Mouse (Mus musculus) neural tube, embryonic 11.5 days (tissue): ENCODE data around the gene Mtrex. TPM values are rescaled to one million over a fixed set of nuclear protein-coding genes. Genes with fewer than 3 reads are reported as not detected.
A peak's percentile ranks its signal among the peaks of the same experiment; 100 is the strongest.

Source experiments
- ATAC-seq: fragments of 200-750 bp; cut with Nextera tagmentation; 2 replicates; pipeline ENCODE4 v1.8.0; 2017; ENCODE audit warnings: moderate number of reproducible peaks, mild to moderate bottlenecking, moderate TSS enrichment, moderate library complexity; ENCODE audit not compliant: insufficient read depth, low FRiP score, low TSS enrichment
- DNase-seq: peaks from one replicate; pipeline ENCODE4 v3.0.0-alpha.2; 2015; ENCODE audit warnings: low spot score
- H3K27ac ChIP-seq: fragments of 300-500 bp; sonication (generic); 2 replicates; pipeline ENCODE4 v1.5.1; 2014; ENCODE audit warnings: low read depth, mild to moderate bottlenecking, low read length
- H3K27me3 ChIP-seq: fragments of 300-500 bp; sonication (generic); 2 replicates; pipeline ENCODE4 v1.6.1; 2014; ENCODE audit warnings: mild to moderate bottlenecking, low read length, mixed read lengths; ENCODE audit not compliant: control insufficient read depth, insufficient read depth
- H3K36me3 ChIP-seq: fragments of 300-500 bp; sonication (generic); 2 replicates; pipeline ENCODE4 v1.6.1; 2014; ENCODE audit warnings: mild to moderate bottlenecking, low read length, moderate library complexity, mixed read lengths; ENCODE audit not compliant: control insufficient read depth, insufficient read depth
- H3K4me1 ChIP-seq: fragments of 300-500 bp; sonication (generic); 2 replicates; pipeline ENCODE4 v1.6.1; 2014; ENCODE audit warnings: low read length, mixed read lengths; ENCODE audit not compliant: control insufficient read depth, insufficient read depth
- H3K4me2 ChIP-seq: fragments of 300-500 bp; sonication (generic); 2 replicates; pipeline ENCODE4 v1.6.1; 2014; ENCODE audit warnings: low read depth, mild to moderate bottlenecking, moderate library complexity
- H3K4me3 ChIP-seq: fragments of 300-500 bp; sonication (generic); 2 replicates; pipeline ENCODE4 v1.5.1; 2014; ENCODE audit warnings: low read depth, low read length
- H3K9ac ChIP-seq: fragments of 300-500 bp; sonication (generic); 2 replicates; pipeline ENCODE4 v1.6.1; 2014; ENCODE audit warnings: mild to moderate bottlenecking, low read length
- H3K9me3 ChIP-seq: fragments of 300-500 bp; sonication (generic); 2 replicates; pipeline ENCODE4 v1.6.1; 2016; ENCODE audit warnings: low read length; ENCODE audit not compliant: control insufficient read depth
- WGBS: fragments of 180-500 bp; shearing (Covaris S2); extraction: QIAGEN DNeasy Blood & Tissue Kit; methylation state at CpG from one replicate; pipeline ENCODE4 v1.1.7; 2014; 5-methylcytosine and 5-hydroxymethylcytosine counted together
- polyA plus RNA-seq: library from polyadenylated mRNA; unstranded; fragments of >200 nt; fragmentation: Nextera tagmentation; extraction: Ambion mirVana; gene quantifications from 2 replicates; pipeline ENCODE4 v1.2.1, GENCODE M21; 2014

The Mtrex gene
- polyA plus RNA-seq, 1 experiment from 2014 or later: 105 TPM

GRCm38 (mm10) chr13:112840241-112841087 lies 86.7 kb downstream of the Mtrex start:
- H3K4me1 ChIP-seq: no peaks in the 10 kb centered on the region
- DNase-seq (no peak), ATAC-seq (no peak)
- H3K4me2 ChIP-seq: no peak overlapping the region
- 93% methylated on average over 16 of the region's 16 CpGs for WGBS
- H3K27ac ChIP-seq: no peak overlapping the region
- no peak overlapping the region for H3K9ac ChIP-seq
- H3K9me3 ChIP-seq: no peaks in the 10 kb centered on the region
- no peaks in the 10 kb centered on the region for H3K36me3 ChIP-seq
- no peaks in the 10 kb centered on the region for H3K27me3 ChIP-seq
- H3K4me3 ChIP-seq: no peak overlapping the region

GRCm38 (mm10) chr13:112838562-112839232 lies 88.5 kb downstream of the Mtrex start:
- Histone ChIP-seq H3K4me1 (no peaks in the 10 kb centered on the region), H3K4me3 (no peak overlapping the region), H3K27me3 (no peaks in the 10 kb centered on the region), H3K9ac (no peak overlapping the region), H3K4me2 (no peak overlapping the region), H3K27ac (no peak overlapping the region), H3K36me3 (no peaks in the 10 kb centered on the region), H3K9me3 (no peaks in the 10 kb centered on the region)
- DNase-seq (no peak), ATAC-seq (no peak)
- 90% methylated on average over 6 of the region's 6 CpGs for WGBS

GRCm38 (mm10) chr13:112837621-112838155 lies 89.5 kb downstream of the Mtrex start:
- WGBS: 87% methylated on average over 9 of the region's 9 CpGs

GRCm38 (mm10) chr13:112836951-112837350 lies 90.2 kb downstream of the Mtrex start:
- DNase-seq (no peak), ATAC-seq (no peak)
- no peaks in the 10 kb centered on the region for H3K27me3 ChIP-seq
- H3K9me3 ChIP-seq: no peaks in the 10 kb centered on the region
- H3K4me1 ChIP-seq: no peaks in the 10 kb centered on the region; the same call in 1 of the 2 replicates
- no peak overlapping the region for H3K27ac ChIP-seq
- H3K36me3 ChIP-seq: no peaks in the 10 kb centered on the region
- H3K4me3 ChIP-seq: no peak overlapping the region
- 79% methylated on average over 2 of the region's 2 CpGs for WGBS
- no peak overlapping the region for H3K4me2 ChIP-seq
- H3K9ac ChIP-seq: no peak overlapping the region

More at GRCm38 (mm10) chr13:112837621-112838155, 89.5 kb downstream of the Mtrex start:
- Histone ChIP-seq H3K4me2 (no peak overlapping the region), H3K27ac (no peak overlapping the region), H3K4me3 (no peak overlapping the region), H3K27me3 (no peaks in the 10 kb centered on the region), H3K36me3 (no peaks in the 10 kb centered on the region), H3K9ac (no peak overlapping the region), H3K4me1 (no peaks in the 10 kb centered on the region; the same call in 1 of the 2 replicates), H3K9me3 (no peaks in the 10 kb centered on the region)
- DNase-seq: no peak
- no peak for ATAC-seq

- H3K27ac ChIP-seq: no peak overlapping the region
- H3K9me3 ChIP-seq: no peaks in the 10 kb centered on the region
- no peaks in the 10 kb centered on the region for H3K36me3 ChIP-seq
- no peaks in the 10 kb centered on the region; the same call in 1 of the 2 replicates for H3K4me1 ChIP-seq
- no peak overlapping the region for H3K4me2 ChIP-seq
- 44% methylated on average over 12 of the region's 12 CpGs for WGBS
- peak; percentile 32 for DNase-seq
- H3K27me3 ChIP-seq: no peaks in the 10 kb centered on the region
- peak overlapping the region; percentile 24; the same call in 1 of the 2 replicates for H3K9ac ChIP-seq
- ATAC-seq: no peak
- H3K4me3 ChIP-seq: no peak overlapping the region
Observed at GRCm38 (mm10) chr13:112835113-112835512, 92.1 kb downstream of the Mtrex start.

GRCm38 (mm10) chr13:112833895-112834263 lies 93.3 kb downstream of the Mtrex start:
- WGBS: 81% methylated on average over 3 of the region's 3 CpGs
- Histone ChIP-seq H3K4me1 (no peaks in the 10 kb centered on the region; the same call in 1 of the 2 replicates), H3K27me3 (no peaks in the 10 kb centered on the region), H3K4me2 (no peak overlapping the region), H3K36me3 (no peaks in the 10 kb centered on the region), H3K27ac (no peak overlapping the region), H3K4me3 (no peak overlapping the region), H3K9me3 (no peaks in the 10 kb centered on the region), H3K9ac (no peak overlapping the region)
- ATAC-seq (no peak), DNase-seq (no peak)

GRCm38 (mm10) chr13:112833253-112833894 lies 93.8 kb downstream of the Mtrex start:
- Histone ChIP-seq H3K27me3 (no peaks in the 10 kb centered on the region), H3K27ac (no peak overlapping the region), H3K4me2 (no peak overlapping the region), H3K36me3 (no peaks in the 10 kb centered on the region), H3K9ac (no peak overlapping the region), H3K9me3 (no peaks in the 10 kb centered on the region), H3K4me1 (no peaks in the 10 kb centered on the region; the same call in 1 of the 2 replicates), H3K4me3 (no peak overlapping the region)
- 58% methylated on average over 20 of the region's 20 CpGs for WGBS
- ATAC-seq (no peak), DNase-seq (no peak)

- no peak overlapping the region for H3K27ac ChIP-seq
Observed at GRCm38 (mm10) chr13:112832589-112832988, 94.6 kb downstream of the Mtrex start.

More at GRCm38 (mm10) chr13:112832589-112832988, 94.6 kb downstream of the Mtrex start:
- H3K4me1 ChIP-seq: no peaks in the 10 kb centered on the region; the same call in 1 of the 2 replicates
- no peaks in the 10 kb centered on the region for H3K27me3 ChIP-seq
- H3K4me2 ChIP-seq: no peak overlapping the region
- H3K9ac ChIP-seq: no peak overlapping the region
- DNase-seq: no peak
- H3K36me3 ChIP-seq: no peaks in the 10 kb centered on the region
- no peaks in the 10 kb centered on the region for H3K9me3 ChIP-seq
- ATAC-seq: no peak
- H3K4me3 ChIP-seq: no peak overlapping the region
- 27% methylated on average over 2 of the region's 2 CpGs for WGBS
